Mouse (Mus musculus) liver, embryonic 14.5 days (tissue): ENCODE measurements around the gene Faap100.

Source experiments
- CTCF ChIP-seq: IDR thresholded peaks from 2 replicates; pipeline ENCODE4 v1.5.1; 2016; ENCODE audit warnings: antibody characterized with exemption, low read depth, control low read depth
- EP300 ChIP-seq: IDR thresholded peaks from 2 replicates; pipeline ENCODE4 v1.6.1; 2016; ENCODE audit warnings: antibody characterized with exemption, low read depth

DNA sequence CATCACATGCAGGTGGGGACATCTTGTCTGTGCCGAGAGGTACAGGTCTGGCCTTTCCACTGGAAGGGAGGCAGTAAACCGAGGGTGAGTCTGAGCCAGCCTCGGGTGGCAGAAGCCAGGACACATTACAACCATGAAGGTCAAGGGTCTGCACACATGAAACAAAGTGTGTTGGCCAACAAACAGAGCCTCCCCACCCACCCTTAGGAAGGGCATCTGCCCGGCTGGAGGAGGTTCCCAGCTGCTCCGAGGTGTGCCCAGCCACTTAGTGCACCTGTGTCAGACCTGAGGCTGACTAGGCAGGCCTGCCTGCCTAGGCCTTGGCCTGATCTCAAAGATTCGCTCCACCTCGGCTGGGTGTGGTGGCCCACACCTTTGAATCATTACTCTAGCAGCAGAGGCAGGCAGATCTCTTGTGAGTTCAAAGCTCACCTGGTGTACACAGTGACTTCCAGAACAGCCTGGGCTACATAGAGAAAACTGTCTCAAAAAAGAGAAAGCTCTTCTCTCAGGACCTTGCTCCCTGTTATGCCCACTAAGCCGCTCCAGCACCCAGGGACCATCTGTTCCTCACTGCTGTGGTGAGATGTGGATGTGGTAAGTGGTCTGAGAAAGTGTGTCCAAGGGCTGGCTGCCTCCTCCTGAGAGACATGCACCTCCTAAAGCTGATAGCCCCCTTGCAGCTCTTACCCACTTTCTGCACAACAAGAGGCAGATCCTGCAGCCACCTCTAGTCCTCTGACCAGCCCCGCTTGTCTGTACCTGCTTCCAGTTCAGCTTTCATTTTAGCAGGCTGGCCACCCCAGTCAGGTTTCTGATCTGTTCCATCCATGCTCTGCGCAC, 27.1 kb downstream of the Faap100 start:
- TF ChIP-seq CTCF (no peak), EP300 (no peak)
